Mouse (Mus musculus): Measurements from ENCODE around the gene Sh2d1b1.

- TF ChIP-seq POLR2A (IDR thresholded peaks at IDR 0.05; ENCODE audit: borderline replicate concordance, extremely low read depth, low read depth, low read length) (no peak), CTCF (IDR thresholded peaks at IDR 0.05; ENCODE audit: insufficient read depth, low read length) (no peak)
These were observed 32.1 kb upstream of the Sh2d1b1 start for GRCm38 (mm10) chr1:170245016-170245415.

Measured in lung, adult 2 months (tissue).